In genomic region chr4:140217934-140218333, GRCm38 (mm10) we compare ENCODE assay signal across 19 mouse cellular contexts. TPM values are rescaled to one million over a fixed set of nuclear protein-coding genes. Genes with fewer than 3 reads are reported as not detected.
DNase-seq lines count a peak whose midpoint lies in the region; ATAC-seq lines count a peak whose summit lies in the region.
"Had no signal": no experiment of that assay in that cellular context is flagged by ENCODE, and none has a peak within 500 bp of the region (broad histone marks: within the 10 kb centered on the region; RNA-seq: fewer than 3 reads in every experiment).

No protein-coding gene starts in this region.

- DNase-seq in left cerebral cortex, postnatal 4 days = peak; percentile 73
- no peak for DNase-seq in left cerebral cortex, postnatal 25 days (ENCODE audit: low spot score in 2 of 2)
- peak; percentile 75 for DNase-seq in forebrain, embryonic 14.5 days (ENCODE audit: low spot score)
- DNase-seq in urinary bladder, adult 18-20 months (ENCODE audit: low spot score in 2 of 2) = no peak
- no peak for DNase-seq in kidney, adult 11 months
- DNase-seq in kidney, postnatal 14 days = no peak
- DNase-seq: adrenal gland, postnatal 10 days; B cell, adult 2 months; cerebellum, postnatal 25 days; gastrocnemius, postnatal 36 days; kidney, postnatal 36 days; lung, postnatal 14 days; thymus, adult 2 months had no signal

- H3K9me3 ChIP-seq in forebrain, embryonic 14.5 days (replicated peaks; ENCODE audit: control insufficient read depth, low read length) = no peaks in the 10 kb centered on the region
- H3K9me3 ChIP-seq in hindbrain, embryonic 16.5 days (ENCODE audit: control insufficient read depth, low read length) = no peaks in the 10 kb centered on the region
- no peaks in the 10 kb centered on the region for H3K9me3 ChIP-seq in neural tube, embryonic 12.5 days
- H3K9me3 ChIP-seq: embryonic facial prominence, embryonic 12.5 days; heart, embryonic 15.5 days had no signal

- H3K4me3 ChIP-seq in forebrain, embryonic 14.5 days (ENCODE audit: low read depth, low read length) = no peak overlapping the region
- H3K4me3 ChIP-seq in hindbrain, embryonic 16.5 days (ENCODE audit: low read length) = no peak overlapping the region
- no peak overlapping the region for H3K4me3 ChIP-seq in neural tube, embryonic 12.5 days
- H3K4me3 ChIP-seq: embryonic facial prominence, embryonic 12.5 days; heart, embryonic 15.5 days had no signal

- H3K4me1 ChIP-seq in forebrain, embryonic 14.5 days (ENCODE audit: control insufficient read depth, insufficient read depth, low read length) = peaks cover 35% of the 10 kb centered on the region
- peaks cover 37% of the 10 kb centered on the region for H3K4me1 ChIP-seq in hindbrain, embryonic 16.5 days (ENCODE audit: control insufficient read depth, insufficient read depth, low read depth, low read length)
- H3K4me1 ChIP-seq in neural tube, embryonic 12.5 days = peaks cover 56% of the 10 kb centered on the region
- H3K4me1 ChIP-seq: heart, embryonic 15.5 days had no signal

- peak; percentile 54 for ATAC-seq in forebrain, embryonic 14.5 days
- peak; percentile 26; the same call in 1 of the 2 replicates for ATAC-seq in hindbrain, embryonic 16.5 days
- no peak; the same call in 1 of the 2 replicates for ATAC-seq in neural tube, embryonic 12.5 days (ENCODE audit: low FRiP score, low read depth)
- ATAC-seq: intestine, postnatal 0 days had no signal

- H3K27ac ChIP-seq in forebrain, embryonic 14.5 days (ENCODE audit: low read depth, low read length) = peak overlapping the region; percentile 82
- peak overlapping the region; percentile 77 for H3K27ac ChIP-seq in hindbrain, embryonic 16.5 days (ENCODE audit: low read depth, low read length)
- H3K27ac ChIP-seq in neural tube, embryonic 12.5 days = peak overlapping the region; percentile 58
- H3K27ac ChIP-seq: embryonic facial prominence, embryonic 12.5 days; heart, embryonic 15.5 days had no signal

- H3K36me3 ChIP-seq in forebrain, embryonic 14.5 days (ENCODE audit: control insufficient read depth, insufficient read depth, low read length) = no peaks in the 10 kb centered on the region
- no peaks in the 10 kb centered on the region for H3K36me3 ChIP-seq in hindbrain, embryonic 16.5 days (ENCODE audit: control insufficient read depth, insufficient read depth, low read length)
- H3K36me3 ChIP-seq in neural tube, embryonic 12.5 days = no peaks in the 10 kb centered on the region
- H3K36me3 ChIP-seq: embryonic facial prominence, embryonic 12.5 days; heart, embryonic 15.5 days had no signal

- no peak overlapping the region for H3K4me2 ChIP-seq in forebrain, embryonic 14.5 days (ENCODE audit: low read length)
- no peak overlapping the region for H3K4me2 ChIP-seq in hindbrain, embryonic 16.5 days (ENCODE audit: low read length)
- H3K4me2 ChIP-seq in neural tube, embryonic 12.5 days (replicated peaks) = 0 out of 2 replicates have a peak overlapping the region, but pooled peaks have one; percentile 18
- H3K4me2 ChIP-seq: embryonic facial prominence, embryonic 12.5 days; heart, embryonic 15.5 days had no signal

- 0 out of 2 replicates have a peak overlapping the region, but pooled peaks have one; percentile 8 for H3K9ac ChIP-seq in forebrain, embryonic 14.5 days (ENCODE audit: low read length)
- peak overlapping the region; percentile 22; the same call in 1 of the 2 replicates for H3K9ac ChIP-seq in hindbrain, embryonic 16.5 days (ENCODE audit: low read depth, low read length)
- H3K9ac ChIP-seq in neural tube, embryonic 12.5 days = no peak overlapping the region
- H3K9ac ChIP-seq: embryonic facial prominence, embryonic 12.5 days; heart, embryonic 15.5 days had no signal

- WGBS in forebrain, embryonic 14.5 days = 26% methylated on average over 8 of the region's 8 CpGs
- 26% methylated on average over 8 of the region's 8 CpGs for WGBS in hindbrain, embryonic 16.5 days
- WGBS in neural tube, embryonic 12.5 days = 61% methylated on average over 8 of the region's 8 CpGs

- intact Hi-C loops in left cerebral cortex, postnatal 4 days (cut with DNase I) = no loop called here
- intact Hi-C loops in left cerebral cortex, postnatal 25 days (cut with DNase I) = no loop called here

- H3K27me3 ChIP-seq in forebrain, embryonic 14.5 days (replicated peaks; ENCODE audit: control insufficient read depth, insufficient read depth, low read length) = no peaks in the 10 kb centered on the region
- H3K27me3 ChIP-seq in hindbrain, embryonic 16.5 days (replicated peaks; ENCODE audit: control insufficient read depth, insufficient read depth, low read length) = no peaks in the 10 kb centered on the region; the same call in 1 of the 2 replicates
- 0 out of 2 replicates have a peak, but pooled peaks cover 3% of the 10 kb centered on the region for H3K27me3 ChIP-seq in neural tube, embryonic 12.5 days (replicated peaks)

RNA-seq across cellular contexts. Expression of gene Igsf21, which starts 28.6 kb away (rescaled TPM):
- total RNA-seq in left cerebral cortex, postnatal 4 days (2021) = 100 to 1,000 TPM; 104 to 114 TPM
- 10 to 100 TPM; 76.8 to 91.4 TPM for total RNA-seq in left cerebral cortex, postnatal 25 days (2021)
- 30.0 and 40.3 TPM in 2 replicates for polyA plus RNA-seq in forebrain, embryonic 14.5 days (2014; fragmentation: Nextera tagmentation; extraction: Ambion mirVana)
- 102 and 109 TPM in 2 replicates for polyA plus RNA-seq in hindbrain, embryonic 16.5 days (2015; fragmentation: Nextera tagmentation; extraction: Ambion mirVana)
- polyA plus RNA-seq in neural tube, embryonic 12.5 days (2016; fragmentation: Nextera tagmentation; extraction: Ambion mirVana) = 25.5 and 28.6 TPM in 2 replicates
- total RNA-seq: liver, adult 2 months had no signal
- polyA plus RNA-seq: liver, adult 2 months had no signal

Comparison
In these comparisons a context has a peak if more than half of its experiments do, and no peak if none do; other contexts are left out.
1. DNase-seq: peak in left cerebral cortex, postnatal 4 days (single experiment) and forebrain, embryonic 14.5 days (single experiment); none in left cerebral cortex, postnatal 25 days (0 of 2), urinary bladder, adult 18-20 months (0 of 2), kidney, adult 11 months (single experiment) and kidney, postnatal 14 days (single experiment).
2. Peak in every context shown above with its lines, with median percentiles within 50 percentile points of each other: H3K27ac ChIP-seq.